Mouse (Mus musculus) lung, postnatal 36 days (tissue): ENCODE data around the gene Tmem222.

ENCODE experiments used
- DNase-seq: peaks from one replicate; pipeline ENCODE4 v3.0.0; 2022; ENCODE audit warnings: mixed read lengths

The Tmem222 gene

DNA sequence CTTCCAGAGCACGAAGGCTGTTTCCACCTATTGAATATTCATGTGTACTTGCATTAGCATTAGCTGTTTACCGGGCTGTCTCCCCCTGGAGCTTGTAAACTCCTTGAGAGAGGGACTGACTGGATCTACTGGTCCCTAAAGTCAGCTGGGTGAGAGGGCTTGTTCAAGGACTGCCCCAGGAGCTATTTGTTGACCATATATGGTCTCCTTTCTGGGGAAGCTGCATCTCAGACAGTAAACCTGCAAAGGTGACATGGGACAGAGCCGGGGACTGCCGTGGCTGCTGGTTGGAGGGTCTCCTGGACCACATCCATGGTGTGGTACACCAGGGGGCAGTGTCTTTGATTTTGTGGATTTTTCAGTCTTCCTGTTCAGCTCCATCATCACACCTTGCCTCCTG, 5.1 kb upstream of the Tmem222 start:
- no peak for DNase-seq

DNA sequence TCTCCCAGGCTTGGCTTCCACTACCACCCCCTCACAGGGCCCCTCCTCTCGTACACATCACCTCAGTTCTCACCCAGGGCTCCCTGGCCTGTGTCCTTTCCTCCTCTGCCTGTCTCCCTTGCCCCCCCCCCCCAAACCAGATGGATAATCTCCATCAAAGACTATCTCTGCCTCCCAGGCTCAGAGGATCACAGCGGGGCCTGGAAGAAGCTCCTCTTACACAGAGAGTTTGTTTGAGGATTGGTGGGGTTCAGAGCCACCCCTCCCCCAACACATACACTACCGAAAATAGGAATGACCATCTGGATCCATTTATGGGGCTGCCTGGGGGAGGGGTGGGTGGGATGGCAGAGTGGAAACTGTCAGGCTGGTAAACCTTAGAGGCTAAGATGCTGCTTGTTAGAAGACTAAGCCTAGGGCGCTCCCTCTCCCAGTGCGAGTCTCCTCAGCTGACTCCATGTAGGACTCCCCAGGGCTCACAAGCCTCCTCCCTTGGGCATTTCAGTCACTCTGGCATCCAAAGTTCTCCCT, 4.4 kb upstream of the Tmem222 start:
- DNase-seq = no peak

GRCm38 (mm10) chr4:133281513-133281912, 3.9 kb upstream of the Tmem222 start:
- DNase-seq = no peak

GRCm38 (mm10) chr4:133278482-133278881, 890 bp upstream of the Tmem222 start:
- no peak for DNase-seq

GRCm38 (mm10) chr4:133278067-133278466, 475 bp upstream of the Tmem222 start:
- no peak for DNase-seq

- no peak for DNase-seq
Measured at GRCm38 (mm10) chr4:133270929-133271328, 6.7 kb downstream of the Tmem222 start.

GRCm38 (mm10) chr4:133269596-133269995, 8.0 kb downstream of the Tmem222 start:
- DNase-seq = peak; percentile 47

DNA sequence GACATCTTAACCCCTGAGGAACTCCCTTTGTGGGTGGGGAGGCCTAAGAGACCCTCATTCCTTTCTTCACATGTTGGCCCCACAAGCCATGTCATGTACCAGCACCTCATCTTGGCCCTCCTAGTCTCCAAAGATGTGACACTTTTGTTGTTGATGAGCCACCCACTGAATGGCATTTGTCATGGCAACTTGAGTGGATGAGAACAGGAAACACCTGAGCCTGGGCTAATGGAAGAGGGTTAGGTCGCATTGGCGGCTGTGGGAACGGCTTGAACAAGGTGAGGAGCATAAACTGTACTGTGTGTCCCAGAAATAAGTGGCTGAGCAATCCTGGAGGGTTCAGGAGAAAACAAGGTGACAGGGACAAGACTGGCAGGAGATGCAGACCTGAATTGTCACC, 8.7 kb downstream of the Tmem222 start:
- DNase-seq = no peak

GRCm38 (mm10) chr4:133266248-133266880, 11.2 kb downstream of the Tmem222 start:
- DNase-seq = no peak

- DNase-seq = no peak
Measured at GRCm38 (mm10) chr4:133265759-133266158, 11.8 kb downstream of the Tmem222 start.

GRCm38 (mm10) chr4:133265297-133265696, 12.3 kb downstream of the Tmem222 start:
- no peak for DNase-seq

- no peak for DNase-seq
Measured at GRCm38 (mm10) chr4:133264559-133264958, 13.0 kb downstream of the Tmem222 start.

DNA sequence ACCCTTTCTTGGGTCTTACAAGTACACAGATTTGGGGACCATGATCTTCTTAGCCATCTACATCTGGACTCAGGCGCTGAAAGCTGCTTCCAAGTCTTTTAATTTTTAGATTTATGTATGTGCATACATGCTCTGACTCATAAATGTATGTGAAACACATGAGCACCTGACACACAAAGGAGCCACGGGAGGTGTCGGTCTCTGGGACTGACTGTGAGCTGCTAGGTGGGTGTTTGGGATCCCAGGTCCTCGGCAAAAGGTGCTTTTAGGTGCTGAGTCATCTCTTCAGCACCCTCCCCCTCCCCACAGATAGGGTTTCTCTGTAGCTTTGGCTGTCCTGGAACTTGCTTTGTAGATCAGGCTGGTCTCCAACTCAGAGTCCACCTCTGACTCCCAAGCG, 13.8 kb downstream of the Tmem222 start:
- DNase-seq = no peak

DNA sequence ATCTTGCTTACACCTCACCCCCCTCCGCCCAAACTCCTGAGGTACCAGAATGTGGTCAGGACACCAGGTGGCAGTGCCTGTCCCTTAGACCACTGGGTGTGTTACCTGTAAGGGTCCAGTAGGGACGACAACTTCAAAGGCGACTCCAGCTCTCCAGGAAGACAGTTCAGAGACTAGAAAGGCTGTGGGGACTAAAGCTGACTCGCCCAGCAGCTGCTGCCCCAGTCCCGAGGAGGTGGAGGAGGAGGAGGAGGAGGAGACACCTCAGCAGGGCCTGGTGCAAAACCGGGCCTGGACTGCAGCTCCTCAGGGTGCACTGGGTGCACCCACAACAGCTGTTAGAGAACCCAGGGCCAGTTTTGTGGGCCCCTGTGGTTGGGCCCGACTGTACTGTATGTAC, 14.7 kb downstream of the Tmem222 start, which contains the start of gene Sytl1:
TSS of gene Sytl1 (minus strand) at position 232 of the 400 bp plus-strand sequence.
- DNase-seq = no peak

- no peak for DNase-seq
Measured at GRCm38 (mm10) chr4:133262375-133262765, 15.2 kb downstream of the Tmem222 start.

GRCm38 (mm10) chr4:133261641-133262374, 15.8 kb downstream of the Tmem222 start:
- DNase-seq = no peak

GRCm38 (mm10) chr4:133257798-133258408, 19.7 kb downstream of the Tmem222 start:
- no peak for DNase-seq

DNA sequence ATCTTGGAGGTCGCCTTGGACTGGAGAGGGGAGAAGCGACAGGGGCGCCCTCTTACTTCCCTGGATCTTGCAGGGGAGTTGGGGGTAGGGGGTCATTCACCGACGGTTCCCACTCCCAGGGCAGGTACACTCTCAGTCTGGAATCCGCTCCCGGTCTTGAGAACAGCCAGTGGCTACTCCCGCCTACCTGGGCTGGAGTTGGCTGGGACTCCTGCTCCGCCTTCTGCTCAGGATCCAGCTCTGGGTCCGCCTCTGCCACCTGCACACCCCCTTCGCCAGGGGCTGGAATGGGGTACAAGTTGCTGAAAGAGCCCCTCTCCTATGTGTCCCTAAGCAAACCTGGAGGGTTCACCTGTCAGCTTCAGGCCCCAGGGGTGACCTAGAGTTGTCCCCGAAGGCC, 20.4 kb downstream of the Tmem222 start:
- DNase-seq = peak; percentile 51

DNA sequence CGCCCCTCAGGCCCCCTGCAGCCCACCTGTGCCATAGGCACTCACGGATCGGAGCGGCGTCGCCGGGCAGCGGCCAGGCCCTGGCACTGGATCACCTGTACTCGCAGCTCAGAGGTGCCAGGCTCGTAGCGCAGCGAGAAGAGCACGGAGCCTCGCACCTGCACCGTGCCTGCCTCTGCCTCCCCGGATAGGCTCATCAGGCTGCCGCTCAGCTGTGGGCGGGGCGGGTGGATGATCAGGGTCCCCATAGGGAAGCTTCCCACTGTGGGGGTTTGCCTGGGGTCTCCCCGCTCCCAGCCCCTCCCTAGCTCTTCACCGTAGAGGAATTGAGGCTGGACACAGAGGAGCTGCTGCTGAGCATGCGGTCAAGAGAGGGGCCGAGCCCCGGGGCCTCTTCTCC, 20.8 kb downstream of the Tmem222 start:
- DNase-seq = no peak

GRCm38 (mm10) chr4:133255392-133255791, 22.2 kb downstream of the Tmem222 start:
- no peak for DNase-seq

DNA sequence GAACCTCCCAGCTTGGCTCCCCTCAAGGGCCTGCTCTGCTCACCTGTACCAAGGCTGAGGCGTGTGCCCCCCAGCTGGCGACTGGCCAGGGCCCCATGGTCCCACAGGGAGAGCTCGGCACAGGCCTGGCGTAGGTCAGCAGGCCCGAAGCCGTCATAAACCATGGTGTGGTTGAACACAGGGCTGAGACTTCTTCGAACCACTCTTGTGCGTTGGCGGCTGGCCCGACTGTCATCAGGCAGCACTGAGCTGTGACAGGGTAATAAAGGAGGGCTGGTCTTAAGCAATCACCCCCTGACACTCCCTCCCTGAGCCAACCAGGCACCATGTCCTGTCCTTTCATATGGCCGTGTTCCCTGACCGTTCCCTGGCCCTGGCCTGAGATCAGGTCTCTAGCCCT, 24.2 kb downstream of the Tmem222 start:
- DNase-seq = no peak

- DNase-seq = no peak
Measured at GRCm38 (mm10) chr4:133252089-133252488, 25.5 kb downstream of the Tmem222 start.

GRCm38 (mm10) chr4:133251214-133251613, 26.4 kb downstream of the Tmem222 start:
- no peak for DNase-seq

- peak; percentile 89 for DNase-seq
Measured at GRCm38 (mm10) chr4:133250609-133251008, 27.0 kb downstream of the Tmem222 start.
